ENCODE assay signal across 9 mouse cellular contexts in the genomic region with DNA sequence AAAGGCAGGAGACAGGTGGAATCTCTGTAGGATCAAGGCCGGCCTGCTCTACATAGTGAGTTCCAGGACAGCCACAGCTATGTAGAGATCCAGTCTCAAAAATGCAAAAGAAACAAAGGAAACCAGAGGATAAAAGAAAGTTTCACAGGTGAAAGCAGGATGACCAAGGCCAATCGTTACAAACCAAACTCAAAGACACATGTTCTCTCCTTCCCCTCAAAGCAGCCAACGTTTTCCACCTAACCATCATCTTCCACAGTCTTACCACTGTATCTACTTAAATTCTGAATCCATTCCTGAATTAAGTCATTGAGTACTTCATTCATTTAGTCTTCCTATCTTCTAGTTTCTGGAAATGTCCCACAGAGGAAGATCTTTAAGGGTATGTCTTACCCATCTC. TPM values are rescaled to one million over a fixed set of nuclear protein-coding genes. Genes with fewer than 3 reads are reported as not detected.
"Had no signal": no experiment of that assay in that cellular context is flagged by ENCODE, and none has a peak within 500 bp of the region (broad histone marks: within the 10 kb centered on the region; RNA-seq: fewer than 3 reads in every experiment).

No protein-coding gene starts in this region.

- H3K9ac ChIP-seq: limb, embryonic 12.5 days; liver, postnatal 0 days; lung, embryonic 15.5 days; midbrain, embryonic 12.5 days; stomach, embryonic 15.5 days had no signal

- H3K27ac ChIP-seq: layer of hippocampus, adult 2 months; limb, embryonic 12.5 days; lung, embryonic 15.5 days; macrophage; midbrain, embryonic 12.5 days; stomach, embryonic 15.5 days had no signal

- H3K27me3 ChIP-seq: limb, embryonic 12.5 days; lung, embryonic 15.5 days; midbrain, embryonic 12.5 days; stomach, embryonic 15.5 days had no signal

- H3K4me2 ChIP-seq: limb, embryonic 12.5 days; lung, embryonic 15.5 days; midbrain, embryonic 12.5 days; stomach, embryonic 15.5 days had no signal

- H3K4me3 ChIP-seq: layer of hippocampus, adult 2 months; limb, embryonic 12.5 days; lung, embryonic 15.5 days; megakaryocyte, embryonic 14.5 days; midbrain, embryonic 12.5 days; stomach, embryonic 15.5 days had no signal

- H3K9me3 ChIP-seq: limb, embryonic 12.5 days; lung, embryonic 15.5 days; midbrain, embryonic 12.5 days; stomach, embryonic 15.5 days had no signal

RNA-seq across cellular contexts. Expression of gene Kif27, which starts 29.5 kb away (rescaled TPM):
- polyA plus RNA-seq: liver, adult 2 months had no signal
